Mouse (Mus musculus) E14TG2a.4 (cell line): ENCODE results near the gene Ap4b1.

Source experiments
- CTCF ChIP-seq: conservative IDR thresholded peaks from 2 replicates; pipeline ENCODE4 v1.5.1; 2014; ENCODE audit warnings: low read length
- NANOG ChIP-seq: IDR thresholded peaks from 2 replicates; pipeline ENCODE4 v1.6.1; 2014; ENCODE audit warnings: borderline replicate concordance, low read length, mixed read lengths
- POU5F1 ChIP-seq: IDR thresholded peaks from 2 replicates; pipeline ENCODE4 v1.6.1; 2014; ENCODE audit warnings: low read length, borderline replicate concordance

DNA sequence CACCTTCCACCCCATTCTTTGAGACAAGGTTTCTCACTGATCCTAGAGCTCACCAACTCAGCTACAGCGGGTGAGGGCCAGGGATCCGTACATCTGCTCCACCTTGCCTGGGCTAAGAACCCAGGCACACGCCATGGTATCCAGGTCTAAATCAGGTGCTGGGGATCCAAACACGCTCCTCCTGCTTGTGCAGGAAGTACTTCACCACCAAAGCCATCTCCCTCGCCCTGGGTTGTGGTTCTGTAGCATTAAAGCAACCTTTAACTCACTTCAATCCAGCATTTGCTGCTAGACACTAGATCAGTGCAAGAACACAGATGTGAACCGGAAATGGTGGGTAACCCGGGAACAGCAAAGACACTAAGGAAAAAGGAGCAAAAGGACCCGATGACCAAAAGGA lies 42.6 kb downstream of the Ap4b1 start:
- TF ChIP-seq CTCF (no peak), NANOG (no peak), POU5F1 (no peak)
